Mouse (Mus musculus) embryonic facial prominence, embryonic 13.5 days (tissue): ENCODE measurements around the gene Psmd3. TPM values are rescaled to one million over a fixed set of nuclear protein-coding genes. Genes with fewer than 3 reads are reported as not detected.
"Not testable (repeated sequence)": the region's sequence is repeated elsewhere in the genome, so short reads cannot be mapped to it uniquely, and the experiment has no call there.

Experiments
- ATAC-seq: fragments of 200-750 bp; cut with Nextera tagmentation; 2 replicates; pipeline ENCODE4 v1.8.0; 2017; ENCODE audit warnings: low read depth; ENCODE audit not compliant: insufficient number of reproducible peaks, insufficient read depth, low FRiP score, low TSS enrichment
- H3K27ac ChIP-seq: fragments of 300-500 bp; sonication (generic); 2 replicates; pipeline ENCODE4 v1.5.1; 2015; ENCODE audit warnings: moderate library complexity, mild to moderate bottlenecking, inconsistent platforms
- H3K27me3 ChIP-seq: fragments of 300-500 bp; sonication (generic); 2 replicates; pipeline ENCODE4 v1.6.1; 2015; ENCODE audit warnings: mild to moderate bottlenecking, inconsistent platforms
- H3K36me3 ChIP-seq: fragments of 300-500 bp; sonication (generic); 2 replicates; pipeline ENCODE4 v1.6.1; 2015; ENCODE audit warnings: mild to moderate bottlenecking, inconsistent platforms
- H3K4me1 ChIP-seq: fragments of 300-500 bp; sonication (generic); 2 replicates; pipeline ENCODE4 v1.6.1; 2015; ENCODE audit warnings: inconsistent platforms
- H3K4me2 ChIP-seq: fragments of 300-500 bp; sonication (generic); 2 replicates; pipeline ENCODE4 v1.6.1; 2015; ENCODE audit warnings: moderate library complexity, mild to moderate bottlenecking, inconsistent platforms
- H3K4me3 ChIP-seq: fragments of 300-500 bp; sonication (generic); 2 replicates; pipeline ENCODE4 v1.5.1; 2015; ENCODE audit warnings: mild to moderate bottlenecking, inconsistent platforms
- H3K9ac ChIP-seq: fragments of 300-500 bp; sonication (generic); 2 replicates; pipeline ENCODE4 v1.6.1; 2015; ENCODE audit warnings: mild to moderate bottlenecking, inconsistent platforms
- H3K9me3 ChIP-seq: fragments of 300-500 bp; sonication (generic); 2 replicates; pipeline ENCODE4 v1.6.1; 2016; ENCODE audit warnings: inconsistent platforms
- WGBS: fragments of 180-500 bp; shearing (Covaris S2); methylation state at CpG from one replicate; pipeline ENCODE4 v1.1.7; 2015; ENCODE audit warnings: mixed read lengths; 5-methylcytosine and 5-hydroxymethylcytosine counted together
- polyA plus RNA-seq: library from polyadenylated mRNA; unstranded; fragments of >200 nt; fragmentation: Nextera tagmentation; extraction: Ambion mirVana; gene quantifications from 2 replicates; pipeline ENCODE4 v1.2.1, GENCODE M21; 2015

The Psmd3 gene
- polyA plus RNA-seq, 1 experiment from 2014 or later = 207 TPM

GRCm38 (mm10) chr11:98707401-98708281 is 25.3 kb downstream of the Psmd3 start:
- Histone ChIP-seq H3K9me3 (no peaks in the 10 kb centered on the region), H3K9ac (0 out of 2 replicates have a peak overlapping the region, but pooled peaks have one; percentile 44), H3K36me3 (peaks cover 80% of the 10 kb centered on the region), H3K4me3 (no peak overlapping the region), H3K4me2 (peak overlapping the region; percentile 24; the same call in 1 of the 2 replicates), H3K27me3 (no peaks in the 10 kb centered on the region), H3K27ac (peak overlapping the region; percentile 78), H3K4me1 (peaks cover 32% of the 10 kb centered on the region)
- 65% methylated on average over 22 of the region's 22 CpGs for WGBS
- peak; percentile 48; the same call in 1 of the 2 replicates for ATAC-seq

DNA sequence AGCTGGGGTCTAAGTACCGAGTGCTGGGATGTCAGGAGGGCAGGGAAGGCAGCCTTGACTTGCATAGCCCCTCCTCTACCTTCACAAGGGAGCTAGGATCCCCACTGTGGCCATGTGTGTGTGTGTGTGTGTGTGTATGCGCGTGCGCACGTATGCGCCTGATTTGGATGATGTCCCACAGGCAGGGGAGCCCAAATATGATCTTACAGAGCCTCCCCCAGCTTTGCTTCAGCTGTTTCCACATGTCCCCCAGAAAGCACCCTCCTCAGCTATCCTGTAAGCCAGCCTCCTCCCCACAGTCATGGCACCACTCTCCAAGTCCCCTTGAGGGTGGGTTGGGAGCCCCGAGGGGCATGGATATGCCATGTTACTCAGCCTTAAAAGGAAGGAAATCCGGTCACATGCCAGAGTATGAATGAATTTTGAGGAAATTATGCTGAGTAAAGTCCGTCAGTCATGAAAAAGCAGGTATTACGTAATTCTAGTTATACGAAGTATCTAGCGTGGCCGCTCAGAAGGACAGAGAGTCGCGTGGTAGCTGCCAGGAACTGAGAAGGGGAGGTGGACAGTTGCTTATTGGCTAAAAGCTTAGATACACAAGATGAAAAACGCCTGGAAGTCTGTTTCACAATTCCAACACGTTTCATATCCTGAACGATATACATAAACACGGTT is 26.1 kb downstream of the Psmd3 start:
- no peaks in the 10 kb centered on the region for H3K9me3 ChIP-seq
- H3K36me3 ChIP-seq = peaks cover 87% of the 10 kb centered on the region
- no peaks in the 10 kb centered on the region for H3K27me3 ChIP-seq
- peak overlapping the region; percentile 24; the same call in 1 of the 2 replicates for H3K4me2 ChIP-seq
- H3K4me3 ChIP-seq = no peak overlapping the region
- WGBS = 84% methylated on average over 19 of the region's 19 CpGs
- H3K27ac ChIP-seq = peak overlapping the region; percentile 78
- H3K9ac ChIP-seq = 0 out of 2 replicates have a peak overlapping the region, but pooled peaks have one; percentile 44
- H3K4me1 ChIP-seq = peaks cover 32% of the 10 kb centered on the region
- ATAC-seq = no peak

DNA sequence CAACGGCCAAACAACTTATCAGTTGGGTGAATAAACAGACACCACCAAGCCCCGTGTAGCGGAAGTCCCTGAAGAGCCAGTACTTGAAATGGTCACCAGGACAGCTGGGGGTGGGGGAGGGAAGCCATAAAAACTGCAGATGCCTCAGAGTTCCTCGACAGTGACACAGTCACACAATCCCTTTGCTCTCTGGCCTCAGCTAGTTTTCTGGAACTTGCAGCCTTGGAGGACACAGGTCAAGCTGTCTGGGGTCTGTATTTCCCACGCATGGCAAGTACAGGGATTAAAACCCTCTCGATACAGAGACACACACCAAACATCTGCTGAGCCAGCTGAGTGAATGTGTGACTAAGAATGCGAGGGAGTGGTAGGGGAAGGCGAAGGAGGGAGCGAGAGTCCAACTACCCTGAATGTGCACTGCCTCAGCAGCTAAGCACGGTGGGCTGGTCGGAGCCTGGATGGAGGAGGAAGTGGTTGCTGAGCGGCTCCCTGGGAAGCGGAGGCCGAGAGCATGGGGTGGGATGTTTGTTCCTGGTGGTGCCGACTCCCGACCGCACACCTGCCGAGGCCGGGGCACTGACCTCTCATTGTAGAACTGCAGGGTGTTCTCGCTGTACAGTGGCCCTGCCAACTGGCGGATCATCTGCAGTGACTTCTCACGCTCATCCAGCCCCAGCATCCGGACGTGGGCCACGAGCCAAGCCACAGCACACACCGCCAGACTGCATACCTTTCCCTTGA is 26.8 kb downstream of the Psmd3 start:
- H3K9ac ChIP-seq = no peak overlapping the region
- peaks cover 32% of the 10 kb centered on the region for H3K4me1 ChIP-seq
- no peaks in the 10 kb centered on the region for H3K27me3 ChIP-seq
- no peak overlapping the region for H3K4me2 ChIP-seq
- WGBS = 84% methylated on average over 26 of the region's 26 CpGs
- H3K36me3 ChIP-seq = peaks cover 90% of the 10 kb centered on the region
- no peak for ATAC-seq
- H3K4me3 ChIP-seq = no peak overlapping the region
- peak overlapping the region; percentile 78; the same call in 1 of the 2 replicates for H3K27ac ChIP-seq
- no peaks in the 10 kb centered on the region for H3K9me3 ChIP-seq

- no peak for ATAC-seq
- Histone ChIP-seq H3K9ac (no peak overlapping the region), H3K4me1 (peaks cover 32% of the 10 kb centered on the region), H3K4me3 (no peak overlapping the region), H3K9me3 (no peaks in the 10 kb centered on the region), H3K27me3 (no peaks in the 10 kb centered on the region), H3K36me3 (peaks cover 90% of the 10 kb centered on the region), H3K27ac (peak overlapping the region; percentile 3; the same call in 1 of the 2 replicates), H3K4me2 (no peak overlapping the region)
- 54% methylated on average over 12 of the region's 12 CpGs for WGBS
These were observed 28.2 kb downstream of the Psmd3 start for GRCm38 (mm10) chr11:98710416-98711045.

- Histone ChIP-seq H3K9me3 (no peaks in the 10 kb centered on the region), H3K27me3 (no peaks in the 10 kb centered on the region), H3K27ac (peak overlapping the region; percentile 3; the same call in 1 of the 2 replicates), H3K4me3 (no peak overlapping the region), H3K4me1 (peaks cover 32% of the 10 kb centered on the region), H3K36me3 (peaks cover 90% of the 10 kb centered on the region), H3K9ac (no peak overlapping the region), H3K4me2 (no peak overlapping the region)
- ATAC-seq = no peak
- WGBS = 79% methylated on average over 4 of the region's 4 CpGs
These were observed 28.7 kb downstream of the Psmd3 start for GRCm38 (mm10) chr11:98711046-98711434.

- not testable (repeated sequence) for H3K9ac ChIP-seq, ATAC-seq, H3K9me3 ChIP-seq, H3K4me3 ChIP-seq, H3K4me2 ChIP-seq, H3K27ac ChIP-seq, H3K27me3 ChIP-seq
- Histone ChIP-seq H3K4me1 (peaks cover 30% of the 10 kb centered on the region), H3K36me3 (peaks cover 90% of the 10 kb centered on the region)
- WGBS = 83% methylated on average over 6 of the region's 6 CpGs
These were observed 29.7 kb downstream of the Psmd3 start for GRCm38 (mm10) chr11:98712009-98712408.

DNA sequence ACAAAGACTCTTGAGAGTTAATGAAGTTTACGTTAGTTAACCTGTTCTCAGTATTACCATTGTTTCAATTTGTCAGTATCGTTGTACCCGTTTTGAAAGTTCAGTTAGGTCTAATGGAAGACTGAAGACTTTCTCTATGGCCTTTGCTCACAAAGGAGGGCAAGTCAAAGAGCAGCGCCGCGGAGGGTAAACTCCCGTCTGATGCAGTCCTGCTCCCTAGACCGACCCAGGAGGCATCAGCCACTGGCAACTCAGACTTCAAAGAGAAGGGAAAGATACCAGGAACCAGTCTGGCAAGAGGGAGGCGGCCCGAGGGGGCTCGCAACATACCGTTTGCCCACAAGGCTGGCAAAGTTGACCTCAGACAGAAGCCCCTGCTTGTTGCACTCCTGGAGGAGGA is 31.3 kb downstream of the Psmd3 start:
- no peak overlapping the region for H3K27ac ChIP-seq
- no peak for ATAC-seq
- no peaks in the 10 kb centered on the region for H3K27me3 ChIP-seq
- peaks cover 23% of the 10 kb centered on the region for H3K4me1 ChIP-seq
- 82% methylated on average over 12 of the region's 12 CpGs for WGBS
- H3K9me3 ChIP-seq = no peaks in the 10 kb centered on the region
- H3K9ac ChIP-seq = no peak overlapping the region
- H3K4me3 ChIP-seq = no peak overlapping the region
- peaks cover 83% of the 10 kb centered on the region for H3K36me3 ChIP-seq
- no peak overlapping the region for H3K4me2 ChIP-seq

DNA sequence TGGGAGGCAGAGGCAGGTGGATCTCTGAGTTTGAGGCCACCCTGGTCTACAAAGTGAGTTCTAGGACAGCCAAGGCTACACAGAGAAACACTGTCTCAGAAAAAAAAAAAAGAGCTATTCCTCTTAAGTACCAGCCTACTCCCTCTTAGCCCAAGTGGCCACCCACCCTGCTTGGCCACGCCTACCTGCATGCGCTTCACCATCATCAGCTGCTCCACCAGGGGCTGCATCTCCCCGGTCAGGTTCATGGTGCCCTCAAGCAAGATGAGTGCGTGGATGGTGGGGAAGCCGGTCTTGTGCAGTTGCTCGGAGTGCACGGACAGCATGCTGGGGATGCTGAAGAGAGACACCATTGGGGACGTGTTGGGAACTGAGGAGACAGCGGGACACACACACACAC is 33.6 kb downstream of the Psmd3 start:
- ATAC-seq = no peak
- Histone ChIP-seq H3K36me3 (peaks cover 69% of the 10 kb centered on the region), H3K27me3 (no peaks in the 10 kb centered on the region), H3K4me2 (no peak overlapping the region), H3K9ac (no peak overlapping the region), H3K4me3 (no peak overlapping the region), H3K9me3 (no peaks in the 10 kb centered on the region), H3K27ac (no peak overlapping the region), H3K4me1 (peaks cover 12% of the 10 kb centered on the region)
- WGBS = 90% methylated on average over 9 of the region's 9 CpGs

DNA sequence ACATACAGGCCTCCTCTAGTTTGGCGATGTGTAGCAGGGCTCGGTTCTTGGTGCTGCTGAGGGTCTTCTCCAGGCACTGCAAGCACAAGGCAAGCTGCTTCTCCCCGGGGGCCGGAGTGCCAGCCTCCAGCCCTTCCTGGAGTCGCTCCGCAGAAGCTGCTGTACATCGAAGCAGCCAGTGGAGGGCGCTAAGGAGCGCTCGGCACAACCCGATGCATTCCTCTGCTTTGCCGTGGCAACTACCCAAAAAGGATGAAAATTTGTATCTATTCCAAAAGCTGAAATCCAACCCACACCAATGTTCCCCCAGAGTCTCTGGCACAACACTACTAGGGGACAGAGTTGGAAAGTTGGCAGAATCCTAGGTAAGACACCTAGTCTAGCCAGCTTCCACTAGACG is 35.5 kb downstream of the Psmd3 start:
- Histone ChIP-seq H3K4me3 (no peak overlapping the region), H3K9me3 (no peaks in the 10 kb centered on the region), H3K4me1 (peaks cover 12% of the 10 kb centered on the region), H3K4me2 (0 out of 2 replicates have a peak overlapping the region, but pooled peaks have one; percentile 19), H3K9ac (0 out of 2 replicates have a peak overlapping the region, but pooled peaks have one; percentile 32), H3K27ac (peak overlapping the region; percentile 52; the same call in 1 of the 2 replicates), H3K27me3 (no peaks in the 10 kb centered on the region), H3K36me3 (peaks cover 57% of the 10 kb centered on the region)
- ATAC-seq = no peak
- WGBS = 12% methylated on average over 13 of the region's 13 CpGs

GRCm38 (mm10) chr11:98720756-98721155 is 38.4 kb downstream of the Psmd3 start:
- no peaks in the 10 kb centered on the region for H3K9me3 ChIP-seq
- ATAC-seq = no peak
- H3K4me2 ChIP-seq = no peak overlapping the region
- peaks cover 12% of the 10 kb centered on the region for H3K4me1 ChIP-seq
- no peak overlapping the region for H3K27ac ChIP-seq
- no peaks in the 10 kb centered on the region for H3K27me3 ChIP-seq
- 72% methylated on average over 2 of the region's 2 CpGs for WGBS
- no peak overlapping the region for H3K9ac ChIP-seq
- H3K36me3 ChIP-seq = peaks cover 56% of the 10 kb centered on the region
- H3K4me3 ChIP-seq = no peak overlapping the region
